Mouse (Mus musculus): ENCODE measurements around the gene Smok2a. TPM values are rescaled to one million over a fixed set of nuclear protein-coding genes. Genes with fewer than 3 reads are reported as not detected.
"Not testable (repeated sequence)": the region's sequence is repeated elsewhere in the genome, so short reads cannot be mapped to it uniquely, and the experiment has no call there.

The Smok2a gene
- total RNA-seq (2021): not detected
- long read RNA-seq, experiment 1: 0 reads
- long read RNA-seq, experiment 2: 0 reads

DNA sequence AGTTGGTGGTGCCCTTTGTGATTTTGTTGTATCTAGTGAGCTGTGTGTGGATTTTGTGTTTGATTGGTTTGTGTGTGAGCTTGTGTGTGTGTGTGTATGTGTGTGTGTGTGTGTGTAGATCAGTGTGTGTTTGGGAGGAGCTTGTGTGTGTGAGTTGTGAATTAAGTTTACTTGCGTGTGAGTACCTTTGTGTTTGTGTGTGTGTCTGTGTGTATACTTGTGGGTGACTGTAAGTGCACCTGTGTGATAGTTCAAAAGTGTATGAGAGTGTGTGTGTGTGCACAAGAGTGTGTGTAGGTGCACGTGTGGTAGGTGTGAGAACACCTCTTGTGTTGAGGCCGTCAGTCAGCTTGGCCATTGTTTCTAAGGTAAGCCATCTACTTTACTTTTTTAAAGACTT is at the start of gene Smok2a:
TSS of gene Smok2a (plus strand) at position 301 of the 400 bp plus-strand sequence.
- no peak for DNase-seq (ENCODE audit: low spot score in 2 of 2)

DNA sequence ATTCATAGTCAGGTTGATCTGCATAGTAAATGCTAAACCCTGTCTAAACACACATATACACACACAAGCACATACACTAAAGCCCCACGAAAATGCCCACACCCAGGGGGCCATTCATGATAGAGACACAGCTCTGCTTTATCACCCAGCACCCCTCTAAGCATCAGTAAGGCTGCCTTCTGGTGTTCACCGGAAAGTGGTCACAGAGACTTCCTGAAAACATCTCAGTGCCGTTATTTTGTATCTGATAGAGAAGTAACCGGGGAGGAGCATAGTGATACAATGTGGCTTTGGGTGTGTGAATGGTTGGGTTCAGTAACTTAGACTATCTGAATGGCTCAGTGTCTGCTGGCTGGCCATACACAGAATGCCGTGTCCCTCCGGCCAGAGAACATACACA is 47.4 kb upstream of the Smok2a start:
- DNase-seq (ENCODE audit: low spot score in 2 of 2): not testable (repeated sequence)

DNA sequence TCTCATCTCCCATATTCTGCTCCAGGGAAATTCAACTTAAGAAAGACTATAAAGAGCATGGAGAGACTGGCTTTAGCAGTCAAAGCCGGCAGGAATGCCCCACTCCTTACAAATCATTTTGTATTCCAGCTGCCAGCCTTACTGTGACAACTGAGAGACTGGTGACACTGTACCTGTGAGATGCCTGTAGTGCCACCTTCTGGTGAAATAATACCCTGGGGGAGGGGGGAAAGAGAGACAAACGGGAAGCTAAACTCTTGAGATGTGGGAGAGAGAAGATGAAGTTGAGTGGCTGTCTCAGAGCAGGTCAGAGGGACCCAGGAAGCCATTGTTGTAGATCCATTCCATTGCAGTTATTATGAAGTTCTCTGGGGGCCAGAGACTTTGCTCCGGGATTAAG is 47.0 kb upstream of the Smok2a start:
- not testable (repeated sequence) for DNase-seq (ENCODE audit: low spot score in 2 of 2)

DNA sequence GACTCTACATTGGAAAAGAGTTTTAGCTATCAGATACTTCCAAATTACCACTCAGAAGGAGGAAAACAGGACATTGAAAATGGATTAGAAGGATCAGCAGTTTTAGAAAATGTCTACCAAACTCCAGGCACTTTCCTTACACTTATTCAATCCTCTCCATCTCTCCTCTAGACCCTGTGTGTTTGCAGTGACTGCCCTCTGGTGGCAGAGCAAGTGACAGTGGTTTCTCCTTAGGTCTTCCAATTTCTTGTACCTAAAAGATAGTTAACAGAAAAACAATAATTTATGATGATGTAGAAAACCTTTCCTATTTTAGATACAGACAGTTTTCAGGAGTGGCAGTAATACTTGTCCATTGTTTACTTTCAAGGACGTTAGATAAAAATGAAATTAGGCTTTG is 45.4 kb upstream of the Smok2a start:
- not testable (repeated sequence) for DNase-seq (ENCODE audit: low spot score in 2 of 2)

DNA sequence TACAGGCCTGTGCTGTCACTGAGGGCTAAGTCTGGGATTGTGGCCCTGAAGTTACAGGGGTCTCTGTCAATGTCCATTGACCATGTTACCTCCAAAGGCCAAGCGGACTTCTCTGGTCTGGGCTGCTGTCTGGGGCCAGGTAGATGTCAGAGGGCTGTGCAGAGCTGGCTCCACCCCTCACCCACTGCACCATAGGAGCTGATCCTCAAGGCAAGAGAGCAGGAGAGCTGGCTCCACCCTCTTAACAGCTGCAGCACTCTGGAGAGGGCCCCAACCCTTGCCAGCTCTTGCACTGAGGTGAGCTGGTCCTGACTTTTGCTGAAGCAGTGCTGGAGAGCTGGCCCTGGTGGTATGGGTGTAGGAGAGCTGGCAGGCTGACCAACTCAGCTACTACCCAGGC is 43.2 kb upstream of the Smok2a start:
- DNase-seq (ENCODE audit: low spot score in 2 of 2): not testable (repeated sequence)

DNA sequence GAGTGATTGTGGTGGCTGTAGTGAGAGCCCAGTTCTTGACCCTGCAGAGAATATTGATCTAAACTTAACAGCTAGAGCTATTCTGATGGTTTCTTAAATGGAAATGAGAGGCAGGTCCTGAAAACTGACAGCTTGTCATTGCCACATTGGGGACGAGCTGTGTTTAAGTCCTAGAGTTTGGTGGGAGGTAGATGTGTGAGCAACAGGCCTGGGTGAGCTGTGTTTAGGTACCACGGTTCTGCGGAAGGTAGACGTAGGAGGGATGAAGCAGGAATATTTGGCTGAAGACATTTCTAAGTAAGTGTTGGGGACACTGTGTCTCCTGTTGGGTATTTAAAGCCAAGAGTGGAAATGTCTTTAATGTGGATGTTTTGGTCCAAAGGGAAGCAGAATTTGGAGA is 42.0 kb upstream of the Smok2a start:
- DNase-seq (ENCODE audit: low spot score in 2 of 2): not testable (repeated sequence)

DNA sequence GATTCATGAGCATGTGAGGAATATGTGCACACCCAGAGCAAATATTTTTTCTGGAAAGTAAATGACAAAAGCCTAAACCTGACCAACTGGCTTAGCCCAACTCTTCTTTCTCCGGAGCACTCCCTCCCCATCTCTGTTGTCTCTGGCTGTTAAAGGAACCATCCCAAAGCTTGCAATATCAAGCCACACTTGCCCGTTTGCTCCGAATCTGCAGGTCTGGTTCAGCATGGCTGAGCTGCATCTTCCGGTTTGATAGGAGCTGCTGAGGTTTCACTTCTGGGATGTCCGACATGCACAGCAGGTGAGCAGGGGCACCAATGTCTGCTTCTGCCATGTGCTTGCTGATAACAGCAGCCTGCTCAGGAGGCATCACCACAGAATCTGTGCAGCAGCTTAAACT is 40.5 kb upstream of the Smok2a start:
- not testable (repeated sequence) for DNase-seq (ENCODE audit: low spot score in 2 of 2)

DNA sequence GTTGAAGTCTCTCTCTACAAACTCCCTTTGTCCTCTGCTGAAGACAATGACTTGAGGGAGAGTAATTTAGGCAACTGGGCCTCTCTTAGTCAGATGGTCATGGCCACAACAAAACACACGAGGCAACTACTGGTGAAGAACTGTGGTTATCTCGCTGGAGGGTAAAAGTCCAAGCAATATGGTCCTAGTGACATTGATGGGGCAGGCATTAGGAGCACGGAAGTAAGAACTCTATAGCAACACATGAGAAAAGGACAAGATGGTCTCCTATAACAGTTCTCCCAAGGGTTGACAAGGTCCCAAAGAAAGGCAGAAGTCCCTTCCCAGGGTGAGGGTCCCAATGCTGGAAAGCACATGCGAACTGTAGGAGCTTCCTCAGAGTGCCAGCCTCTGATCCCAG is 38.3 kb upstream of the Smok2a start:
- DNase-seq (ENCODE audit: low spot score in 2 of 2): not testable (repeated sequence)

DNA sequence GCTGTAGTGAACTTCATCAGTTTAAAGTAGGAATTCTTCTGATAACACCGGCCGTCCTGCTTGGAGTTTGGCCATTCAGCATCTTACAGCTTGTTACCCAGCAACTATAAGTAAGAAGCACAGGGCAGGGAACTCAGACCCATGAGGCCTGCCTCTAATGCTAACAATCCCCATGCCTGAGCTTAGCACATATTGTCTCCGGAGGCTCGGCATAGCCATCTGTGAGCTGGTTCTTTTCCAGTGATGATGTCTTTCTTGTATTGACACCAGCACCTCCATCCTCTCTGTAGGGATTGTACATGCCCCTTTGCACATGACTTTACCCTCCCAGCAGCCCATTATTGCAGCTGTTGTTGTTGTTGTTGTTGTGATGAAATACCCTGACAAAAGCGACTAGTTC is 36.5 kb upstream of the Smok2a start:
- not testable (repeated sequence) for DNase-seq (ENCODE audit: low spot score in 2 of 2)

DNA sequence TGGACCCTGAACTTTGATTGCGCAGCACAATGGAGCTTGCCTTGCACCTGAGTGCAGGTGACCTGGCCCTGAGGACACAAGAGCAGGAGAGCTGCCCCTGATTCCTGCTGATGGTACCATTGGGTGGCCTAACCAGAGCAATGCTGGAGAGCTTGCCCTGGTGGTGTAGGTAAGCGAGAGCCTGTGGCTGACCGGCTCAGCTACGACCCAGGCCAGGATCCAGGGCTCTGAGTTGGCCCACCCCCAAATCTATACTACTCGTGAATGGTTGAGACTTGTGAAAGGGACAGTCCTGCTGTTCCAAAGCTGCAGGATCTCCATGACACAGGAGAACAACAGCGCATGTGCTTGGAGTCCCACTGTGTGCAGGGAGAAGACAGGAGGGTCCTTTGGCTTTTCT is 34.4 kb upstream of the Smok2a start:
- DNase-seq (ENCODE audit: low spot score in 2 of 2): not testable (repeated sequence)

DNA sequence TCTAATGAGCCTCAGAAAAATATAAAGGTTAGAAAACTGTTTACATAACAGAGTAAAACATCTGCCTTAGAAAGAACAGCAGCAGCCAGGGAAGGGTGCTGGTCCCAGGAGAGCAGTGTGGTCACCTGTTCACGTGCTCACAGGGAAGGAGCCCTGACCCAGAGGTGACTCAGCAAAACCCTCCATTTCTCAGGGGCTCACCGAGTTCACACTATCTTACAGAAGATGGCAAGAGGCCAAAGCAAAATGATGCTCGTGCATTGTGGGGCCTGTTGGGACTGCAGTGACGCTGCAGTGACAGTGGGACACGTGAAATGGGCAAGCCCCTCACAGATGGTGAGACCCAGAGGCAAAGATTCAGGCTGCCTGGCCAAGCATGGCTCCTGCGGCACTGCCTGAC is 33.4 kb upstream of the Smok2a start:
- DNase-seq (ENCODE audit: low spot score in 2 of 2): not testable (repeated sequence)

DNA sequence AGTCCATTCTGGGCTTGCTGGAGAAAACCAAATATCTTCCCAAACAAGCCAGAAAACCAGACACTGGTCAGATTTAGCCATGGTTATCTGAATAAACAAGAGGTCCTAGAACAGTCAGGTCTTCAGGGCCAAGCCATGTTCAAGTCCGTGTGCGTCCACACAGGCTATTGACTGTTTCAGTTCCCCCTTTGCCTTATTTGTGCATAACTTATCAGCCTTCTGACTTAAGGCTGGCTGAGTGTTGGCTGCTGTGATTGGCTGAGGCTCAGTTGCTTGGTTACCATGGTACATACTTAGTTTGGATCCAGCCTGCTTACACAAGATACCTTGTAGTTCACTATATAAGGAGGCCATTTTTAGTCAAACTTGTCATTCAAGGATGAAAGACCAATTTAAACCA is 32.1 kb upstream of the Smok2a start:
- DNase-seq (ENCODE audit: low spot score in 2 of 2): not testable (repeated sequence)

DNA sequence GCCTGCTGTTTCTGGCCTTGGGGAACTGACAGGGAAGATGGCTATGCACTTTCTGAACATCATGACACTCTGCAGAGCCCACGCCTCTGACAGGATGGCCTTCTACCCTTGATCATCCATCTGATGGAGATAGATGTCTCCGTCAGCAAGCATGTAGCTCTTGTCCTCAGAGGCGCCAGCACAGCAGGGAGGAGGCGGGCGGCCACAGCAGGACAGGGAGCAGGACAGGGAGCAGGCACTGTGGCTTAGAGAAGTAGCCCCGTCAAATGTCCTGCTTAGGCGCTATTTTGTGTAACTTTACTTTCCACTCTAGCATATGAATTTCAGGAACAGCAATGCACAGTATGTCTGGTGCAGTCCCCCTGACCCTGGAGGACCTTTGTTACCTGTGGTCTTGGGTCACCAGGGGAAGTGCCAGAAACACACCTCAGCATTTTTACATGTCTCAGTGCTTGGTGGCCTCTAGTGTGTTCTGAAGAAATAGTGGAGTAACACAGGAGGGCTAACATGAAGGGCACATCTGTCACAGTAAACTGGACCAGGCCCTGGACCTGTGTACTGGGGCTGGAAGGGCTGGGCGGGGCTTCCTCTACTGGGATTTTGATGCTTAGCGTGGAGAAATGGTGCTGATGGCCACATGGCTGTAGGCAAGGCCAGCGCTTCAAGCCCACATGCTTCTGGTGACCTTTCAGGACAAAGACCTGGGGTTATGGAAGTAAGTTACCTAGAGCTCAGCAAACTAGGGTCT is 30.0 kb upstream of the Smok2a start:
- not testable (repeated sequence) for DNase-seq (ENCODE audit: low spot score in 2 of 2)

DNA sequence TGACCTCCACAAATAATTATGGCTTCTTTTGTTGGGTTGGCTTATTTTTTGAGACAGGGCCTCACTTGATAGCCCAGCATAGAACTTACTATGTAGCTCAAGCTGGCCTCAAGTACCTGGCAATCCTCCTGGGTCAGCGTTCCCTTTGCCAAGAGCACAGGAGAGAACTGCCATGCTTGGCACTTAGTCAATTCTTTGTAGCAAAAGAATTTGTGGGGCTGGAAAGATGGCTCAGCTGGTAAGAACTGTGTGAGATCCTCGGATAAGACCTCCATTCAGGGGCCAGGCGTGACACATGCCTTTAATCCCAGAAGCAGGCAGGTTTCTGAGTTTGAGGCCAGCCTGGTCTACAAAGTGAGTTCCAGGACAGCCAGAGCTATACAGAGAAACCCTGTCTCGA is 24.5 kb upstream of the Smok2a start:
- not testable (repeated sequence) for DNase-seq (ENCODE audit: low spot score in 2 of 2)

DNA sequence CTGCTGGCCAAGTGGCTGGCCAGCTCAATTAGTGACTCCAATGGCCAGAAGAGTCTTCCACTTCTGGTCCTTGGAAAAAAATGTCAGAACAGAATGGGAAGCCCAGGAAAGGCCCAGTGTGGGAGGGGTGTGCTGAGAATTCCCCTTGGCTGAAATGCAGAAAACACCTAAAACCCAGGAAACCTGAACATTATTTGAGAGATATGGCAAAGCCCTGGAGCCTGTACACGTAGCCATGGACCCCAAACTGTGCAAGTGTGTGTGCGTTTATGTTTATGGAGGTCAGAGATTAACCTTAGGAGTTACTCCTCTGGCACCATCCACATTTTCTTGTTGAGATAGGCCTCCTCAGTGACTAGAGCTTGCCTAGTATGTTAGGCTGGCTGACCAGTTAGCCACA is 22.2 kb upstream of the Smok2a start:
- not testable (repeated sequence) for DNase-seq (ENCODE audit: low spot score in 2 of 2)

DNA sequence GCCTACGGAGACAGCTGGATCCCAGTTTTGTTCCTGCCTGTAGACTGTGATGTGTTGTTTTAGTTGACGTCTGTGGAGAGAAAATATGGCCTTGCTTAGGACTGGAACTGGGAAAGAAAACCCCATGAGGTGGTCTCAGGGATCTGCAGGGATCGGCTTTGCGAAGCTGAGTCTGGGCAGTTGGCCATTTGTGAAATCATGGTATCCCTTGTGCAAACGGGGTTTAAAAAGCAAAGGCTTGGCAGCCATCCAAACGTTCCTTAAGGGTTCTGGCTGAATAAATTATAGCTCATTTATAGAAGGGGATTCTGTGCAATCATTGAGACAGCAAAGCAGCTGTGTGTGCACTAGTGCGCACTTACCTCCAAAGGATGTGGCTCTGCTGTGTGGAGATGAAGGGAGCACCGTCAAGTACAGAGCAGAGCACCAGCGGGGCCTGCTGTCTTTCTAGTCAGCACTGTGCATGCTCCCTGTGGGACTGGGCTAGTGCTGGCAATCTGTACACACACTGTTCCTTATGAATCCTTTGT is 21.0 kb upstream of the Smok2a start:
- DNase-seq (ENCODE audit: low spot score in 2 of 2): not testable (repeated sequence)

DNA sequence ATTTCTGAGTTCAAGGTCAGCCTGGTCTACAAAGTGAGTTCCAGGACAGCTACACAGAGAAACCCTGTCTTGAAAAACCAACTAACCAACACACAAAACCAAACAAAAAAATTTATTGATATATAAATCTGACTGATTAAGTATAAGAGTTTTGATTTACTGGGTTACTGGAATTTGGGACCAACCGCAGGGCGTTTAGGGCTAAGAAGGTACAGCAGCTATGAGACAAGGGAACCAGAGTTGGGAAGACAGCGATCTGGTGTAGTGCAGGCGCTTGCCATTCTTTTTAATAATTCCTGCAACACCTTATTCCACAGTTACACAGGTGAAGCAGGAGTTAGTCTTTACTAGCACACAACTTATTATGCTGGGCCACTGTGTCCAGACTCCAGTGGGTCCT is 19.4 kb upstream of the Smok2a start:
- not testable (repeated sequence) for DNase-seq (ENCODE audit: low spot score in 2 of 2)

DNA sequence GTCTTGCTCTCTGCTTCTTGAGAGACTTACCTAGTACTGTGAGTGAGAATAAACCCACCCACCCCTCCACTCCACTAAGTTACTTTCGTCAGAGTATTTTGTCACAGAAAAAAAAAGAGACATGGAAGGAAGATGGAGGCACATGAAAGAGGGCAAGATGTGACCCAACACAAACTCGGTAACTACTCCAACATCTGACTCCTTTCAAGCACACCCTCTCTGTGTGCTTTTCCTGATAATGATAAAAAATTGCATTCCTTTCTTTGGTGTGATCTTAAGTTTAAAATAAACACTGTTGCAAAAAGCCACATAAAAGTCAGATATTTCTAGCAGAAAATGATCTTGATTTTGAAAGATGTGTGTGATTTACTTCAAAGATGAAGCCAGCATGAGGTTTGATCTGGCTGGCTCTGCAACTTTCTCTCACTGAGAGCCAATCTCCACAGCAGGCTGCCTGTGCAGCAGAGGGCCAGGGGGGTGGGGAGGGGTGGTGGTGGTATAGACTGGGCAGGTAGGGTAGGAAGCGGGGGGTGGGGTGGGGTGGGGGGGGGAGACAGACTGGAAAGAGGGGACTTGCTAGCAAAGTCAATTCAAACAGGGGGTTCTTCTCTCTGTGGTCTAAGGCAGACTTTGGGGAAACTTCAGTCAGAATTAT is 18.4 kb upstream of the Smok2a start:
- DNase-seq (ENCODE audit: low spot score in 2 of 2): not testable (repeated sequence)

DNA sequence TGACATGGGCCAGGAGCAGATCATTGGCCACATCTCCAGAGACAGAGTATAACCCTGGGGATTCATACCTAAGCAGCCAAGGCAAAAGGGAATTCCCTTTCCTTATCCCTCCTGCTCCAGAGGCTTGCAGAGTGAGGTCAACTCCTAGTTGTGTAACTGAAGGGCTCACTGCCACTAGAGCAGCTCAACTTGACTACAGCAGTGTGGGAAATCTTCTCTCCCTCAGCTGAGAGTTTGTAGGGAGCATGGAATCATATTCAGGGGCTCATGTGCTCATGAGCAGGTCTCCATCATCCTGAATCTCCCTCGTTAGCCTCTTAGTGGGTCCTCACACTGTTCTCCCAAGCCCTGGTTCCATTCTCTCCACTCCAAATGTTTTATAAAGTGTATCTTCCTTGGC is 15.7 kb upstream of the Smok2a start:
- not testable (repeated sequence) for DNase-seq (ENCODE audit: low spot score in 2 of 2)

DNA sequence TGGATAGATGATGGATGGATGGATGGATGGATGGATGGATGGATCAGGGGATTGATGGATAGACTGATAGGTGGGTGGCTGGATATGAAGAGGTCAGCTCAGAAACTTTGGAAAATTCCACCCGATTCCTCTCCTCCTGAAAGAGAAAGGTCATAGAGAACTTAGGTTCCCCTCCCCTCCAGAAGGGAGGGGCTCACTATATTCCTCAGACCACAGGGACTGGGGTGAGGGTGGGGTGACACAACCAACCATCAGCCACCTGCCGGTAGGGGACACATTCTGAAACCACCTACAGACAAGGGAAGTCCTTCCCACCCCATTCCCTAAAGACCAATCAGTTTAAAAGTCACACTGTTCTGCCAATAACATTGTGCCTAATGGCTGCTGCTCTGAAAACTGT is 14.5 kb upstream of the Smok2a start:
- DNase-seq (ENCODE audit: low spot score in 2 of 2): no peak

DNA sequence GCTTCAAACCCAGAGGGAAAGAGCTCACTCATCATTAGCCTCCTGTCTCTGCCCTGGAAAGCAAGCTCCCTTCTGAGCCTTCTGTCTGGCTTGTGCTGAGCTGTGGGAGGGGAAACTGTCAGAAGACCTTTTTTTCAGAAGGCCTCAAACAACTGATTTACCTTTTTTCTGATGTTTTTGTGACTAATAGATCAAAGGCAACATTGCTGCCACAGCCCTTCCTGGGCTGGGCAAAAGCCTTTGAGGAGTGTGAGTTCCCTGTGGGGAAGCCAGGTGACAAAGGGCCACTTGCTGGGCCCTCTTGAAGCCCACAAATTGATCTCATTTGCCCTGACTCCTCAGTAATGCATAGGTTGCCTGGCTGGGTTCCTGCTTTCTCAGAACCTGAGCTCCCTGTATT is 12.5 kb upstream of the Smok2a start:
- not testable (repeated sequence) for DNase-seq (ENCODE audit: low spot score in 2 of 2)

DNA sequence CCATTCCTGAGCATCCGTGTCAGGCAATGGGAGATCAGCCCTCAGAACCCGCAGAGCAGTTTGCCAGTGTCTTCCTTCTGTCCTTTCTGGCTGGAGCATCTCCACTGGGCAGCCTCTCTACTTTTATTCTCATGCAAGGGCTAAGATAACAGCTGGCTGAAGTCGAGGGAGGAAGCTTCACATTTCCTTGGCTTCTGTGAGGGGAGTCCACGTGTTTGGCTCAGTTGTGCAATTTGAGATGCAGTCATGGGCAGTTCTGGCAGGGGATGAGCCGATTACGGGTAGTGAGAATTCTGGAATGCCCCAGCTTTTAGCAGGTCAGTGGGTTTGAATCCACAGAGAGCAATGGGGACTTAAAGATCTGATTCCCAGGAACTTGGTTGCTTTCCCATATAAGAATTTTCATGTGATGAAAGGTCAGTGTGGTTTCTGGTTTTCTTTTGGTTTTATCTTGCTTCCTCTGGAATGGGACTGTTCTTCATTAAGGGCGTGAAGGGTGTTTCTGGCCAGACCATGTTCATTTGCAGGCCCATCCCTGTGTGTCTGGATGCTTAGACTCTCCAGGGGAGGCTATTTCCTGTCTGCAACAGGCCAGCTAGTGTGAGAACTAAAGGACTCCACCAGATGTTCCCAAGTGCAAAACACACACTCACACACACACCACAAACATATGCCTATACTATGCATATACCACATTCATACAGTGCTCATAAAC is 8.7 kb upstream of the Smok2a start:
- no peak for DNase-seq (ENCODE audit: low spot score in 2 of 2)
